Mouse (Mus musculus) forebrain, embryonic 13.5 days (tissue): ENCODE measurements around the gene Slco3a1. TPM values are rescaled to one million over a fixed set of nuclear protein-coding genes. Genes with fewer than 3 reads are reported as not detected.

Experiments used
- ATAC-seq: fragments of 200-750 bp; cut with Nextera tagmentation; 2 replicates; pipeline ENCODE4 v1.8.0; 2017
- H3K27ac ChIP-seq: fragments of 300-500 bp; sonication (generic); 2 replicates; pipeline ENCODE4 v1.5.1; 2015; ENCODE audit warnings: inconsistent platforms, mild to moderate bottlenecking, moderate library complexity
- H3K27me3 ChIP-seq: fragments of 300-500 bp; sonication (generic); 2 replicates; pipeline ENCODE4 v1.6.1; 2015; ENCODE audit warnings: mild to moderate bottlenecking, inconsistent platforms
- H3K36me3 ChIP-seq: fragments of 300-500 bp; sonication (generic); 2 replicates; pipeline ENCODE4 v1.6.1; 2015; ENCODE audit warnings: mild to moderate bottlenecking, inconsistent platforms; ENCODE audit not compliant: poor library complexity, severe bottlenecking
- H3K4me1 ChIP-seq: fragments of 300-500 bp; sonication (generic); 2 replicates; pipeline ENCODE4 v1.6.1; 2015; ENCODE audit warnings: inconsistent platforms
- H3K4me2 ChIP-seq: fragments of 300-500 bp; sonication (generic); 2 replicates; pipeline ENCODE4 v1.6.1; 2015; ENCODE audit warnings: inconsistent platforms, mild to moderate bottlenecking, moderate library complexity
- H3K4me3 ChIP-seq: fragments of 300-500 bp; sonication (generic); 2 replicates; pipeline ENCODE4 v1.5.1; 2015; ENCODE audit warnings: mild to moderate bottlenecking, inconsistent platforms
- H3K9ac ChIP-seq: fragments of 300-500 bp; sonication (generic); 2 replicates; pipeline ENCODE4 v1.6.1; 2015; ENCODE audit warnings: mild to moderate bottlenecking, inconsistent platforms
- H3K9me3 ChIP-seq: fragments of 300-500 bp; sonication (generic); replicated peaks from 2 replicates; pipeline ENCODE4 v1.6.1; 2016; ENCODE audit warnings: inconsistent platforms
- WGBS: fragments of 180-500 bp; shearing (Covaris S2); methylation state at CpG from one replicate; pipeline ENCODE4 v1.1.7; 2015; 5-methylcytosine and 5-hydroxymethylcytosine counted together
- microRNA-seq: library from miRNA; unstranded; fragments of <30 nt; microRNA quantifications from one replicate; pipeline ENCODE4, GENCODE M21; 2016
- polyA plus RNA-seq: library from polyadenylated mRNA; unstranded; fragments of >200 nt; fragmentation: Nextera tagmentation; extraction: Ambion mirVana; gene quantifications from 2 replicates; pipeline ENCODE4 v1.2.1, GENCODE M21; 2015

Slco3a1 gene
- polyA plus RNA-seq, 1 experiment from 2014 or later, result 14.0 TPM

DNA sequence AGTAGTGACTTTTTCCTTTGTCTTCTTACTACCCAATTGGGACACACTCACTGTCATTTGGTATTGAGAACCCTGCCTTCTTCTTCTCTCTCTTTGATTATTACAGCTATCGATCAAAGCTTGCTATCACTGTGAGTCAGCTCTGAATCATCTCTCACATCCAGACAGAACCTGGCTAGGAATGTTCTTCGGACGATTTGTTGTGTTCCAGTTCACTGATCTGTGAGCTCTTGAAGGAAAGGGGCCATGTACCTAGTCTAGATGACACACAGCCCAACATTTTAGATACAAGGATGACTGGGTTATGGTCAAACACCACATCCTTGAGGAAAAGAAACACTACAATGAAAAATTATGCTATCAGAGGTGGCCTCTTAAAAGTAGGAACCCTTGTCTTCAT is 275.2 kb downstream of the Slco3a1 start:
- Histone ChIP-seq H3K9ac (no peak overlapping the region), H3K4me3 (no peak overlapping the region), H3K27ac (no peak overlapping the region), H3K27me3 (no peaks in the 10 kb centered on the region), H3K9me3 (no peaks in the 10 kb centered on the region), H3K4me1 (no peaks in the 10 kb centered on the region), H3K4me2 (no peak overlapping the region), H3K36me3 (no peaks in the 10 kb centered on the region)
- 95% methylated on average over 3 of the region's 3 CpGs for WGBS
- no peak for ATAC-seq

DNA sequence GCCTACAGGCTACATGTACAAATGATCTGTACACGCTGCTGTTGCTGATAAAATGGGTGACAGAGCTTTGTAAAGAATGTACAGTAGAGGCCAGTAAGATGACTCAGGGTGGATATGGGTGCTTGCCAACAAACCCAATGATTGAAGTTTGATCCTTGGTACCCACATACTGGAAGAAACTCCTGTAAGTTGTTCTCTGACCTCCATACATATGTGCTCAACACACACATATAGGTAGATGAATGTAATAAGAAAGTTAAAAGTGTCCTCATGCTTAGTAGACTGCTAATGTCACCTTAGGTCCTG is 284.5 kb downstream of the Slco3a1 start:
- H3K9me3 ChIP-seq, result no peaks in the 10 kb centered on the region
- no peaks in the 10 kb centered on the region for H3K4me1 ChIP-seq
- ATAC-seq, result no peak
- no peak overlapping the region for H3K4me2 ChIP-seq
- H3K36me3 ChIP-seq, result no peaks in the 10 kb centered on the region
- no peak overlapping the region for H3K27ac ChIP-seq
- H3K27me3 ChIP-seq, result no peaks in the 10 kb centered on the region
- H3K4me3 ChIP-seq, result no peak overlapping the region
- H3K9ac ChIP-seq, result no peak overlapping the region
- WGBS, result 92% methylated on average over 1 of the region's 1 CpGs

DNA sequence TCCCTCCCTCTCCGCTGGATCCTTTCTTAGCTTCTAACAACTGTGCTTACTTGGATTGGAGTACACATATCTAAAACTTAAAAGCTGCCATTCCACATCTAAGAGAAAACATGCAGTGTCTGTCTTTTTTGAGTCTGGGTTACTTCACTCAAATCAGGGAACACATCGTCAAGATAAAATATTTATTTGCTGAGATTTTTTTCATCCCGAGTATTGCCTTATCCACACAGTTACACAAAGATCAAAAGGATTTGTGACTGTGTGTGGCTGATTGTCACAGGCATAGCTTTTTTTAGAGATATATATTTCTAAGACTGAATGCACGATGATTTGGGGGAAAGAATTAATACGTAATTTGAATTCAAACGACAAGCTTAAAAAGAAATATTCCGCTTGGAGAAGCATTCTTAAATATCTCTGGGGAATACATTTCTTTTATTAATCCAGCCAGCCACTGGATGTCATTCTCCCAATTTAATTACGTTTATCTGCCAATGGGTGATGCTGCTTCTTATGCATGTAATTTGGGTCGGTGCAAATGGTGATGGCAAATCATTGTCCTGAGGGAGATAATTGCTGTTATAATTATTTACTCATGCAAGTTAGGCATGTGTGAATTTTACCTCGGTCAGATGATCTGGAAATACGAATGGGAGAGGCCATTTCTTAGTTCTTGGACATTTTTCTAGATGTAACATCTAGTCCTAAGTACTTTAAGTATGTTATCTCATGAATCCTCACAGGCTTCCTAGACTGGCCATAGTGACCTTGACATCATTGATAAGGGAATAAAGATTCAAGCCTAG is 285.1 kb downstream of the Slco3a1 start:
- no peak for ATAC-seq

DNA sequence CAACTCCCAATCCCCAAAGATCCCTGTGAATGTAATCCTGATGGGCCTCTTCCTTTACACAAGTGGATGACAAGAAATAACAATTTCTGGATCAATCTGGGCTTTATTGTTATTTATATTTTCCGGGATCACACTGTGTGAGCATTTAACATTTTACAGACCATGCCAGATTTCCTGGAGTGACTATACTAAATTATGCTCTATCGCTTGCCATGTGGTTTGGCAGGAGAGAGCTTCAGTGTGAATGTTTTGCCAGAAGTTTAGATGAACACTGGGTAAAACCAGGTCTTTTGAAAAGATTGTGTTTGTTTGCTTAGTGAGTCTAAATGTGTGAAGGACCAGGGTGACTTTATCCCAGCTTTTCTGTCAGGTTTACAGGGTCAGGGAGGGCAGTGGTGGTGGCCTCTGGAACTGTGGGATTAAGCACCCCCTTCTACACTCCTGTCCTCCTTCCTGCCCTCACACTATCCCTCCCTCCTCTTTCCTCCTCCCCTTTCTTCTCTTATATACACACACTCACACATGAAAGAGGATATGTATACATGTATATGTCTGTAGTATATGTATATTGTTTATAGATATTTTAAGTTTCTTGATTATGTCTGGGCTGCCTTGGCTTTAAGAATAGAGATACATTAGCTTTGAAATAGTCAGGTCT is 287.9 kb downstream of the Slco3a1 start:
- ATAC-seq, result no peak

More for the DNA sequence above, 285.1 kb downstream of the Slco3a1 start:
- Histone ChIP-seq H3K27me3 (no peaks in the 10 kb centered on the region), H3K36me3 (no peaks in the 10 kb centered on the region), H3K9ac (no peak overlapping the region), H3K4me3 (no peak overlapping the region), H3K9me3 (no peaks in the 10 kb centered on the region), H3K27ac (no peak overlapping the region), H3K4me2 (no peak overlapping the region), H3K4me1 (no peaks in the 10 kb centered on the region)
- 70% methylated on average over 11 of the region's 11 CpGs for WGBS

DNA sequence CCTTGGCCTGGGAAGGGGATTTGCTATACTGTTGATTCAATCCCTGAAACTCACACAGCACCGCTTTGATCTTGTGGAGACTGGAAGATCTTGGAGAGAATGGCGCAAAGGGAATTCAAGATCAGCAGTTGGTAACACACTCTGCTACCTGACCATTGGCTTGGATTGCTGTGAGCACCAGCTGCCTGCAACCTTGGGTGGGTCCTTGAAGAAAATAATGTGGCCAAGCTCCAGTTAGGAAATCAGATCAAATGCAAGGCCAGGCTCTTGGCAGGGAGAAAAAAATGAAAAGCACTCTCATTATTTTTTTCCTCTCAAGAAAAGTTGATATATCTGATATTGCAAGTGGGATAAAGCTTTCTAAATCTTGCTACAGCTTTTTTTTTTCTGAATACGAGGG is 298.3 kb downstream of the Slco3a1 start:
- Histone ChIP-seq H3K4me3 (no peak overlapping the region), H3K36me3 (no peaks in the 10 kb centered on the region), H3K9me3 (no peaks in the 10 kb centered on the region), H3K4me2 (no peak overlapping the region), H3K27ac (no peak overlapping the region), H3K9ac (no peak overlapping the region), H3K4me1 (no peaks in the 10 kb centered on the region), H3K27me3 (no peaks in the 10 kb centered on the region)
- ATAC-seq, result no peak
- whole genome bisulfite sequencing, result 86% methylated on average over 3 of the region's 3 CpGs

More for the DNA sequence above, 287.9 kb downstream of the Slco3a1 start:
- H3K4me3 ChIP-seq, result no peak overlapping the region
- no peaks in the 10 kb centered on the region for H3K9me3 ChIP-seq
- WGBS, result 84% methylated on average over 2 of the region's 2 CpGs
- H3K27ac ChIP-seq, result no peak overlapping the region
- no peak overlapping the region for H3K4me2 ChIP-seq
- no peaks in the 10 kb centered on the region for H3K27me3 ChIP-seq
- no peaks in the 10 kb centered on the region for H3K4me1 ChIP-seq
- H3K36me3 ChIP-seq, result no peaks in the 10 kb centered on the region
- no peak overlapping the region for H3K9ac ChIP-seq

DNA sequence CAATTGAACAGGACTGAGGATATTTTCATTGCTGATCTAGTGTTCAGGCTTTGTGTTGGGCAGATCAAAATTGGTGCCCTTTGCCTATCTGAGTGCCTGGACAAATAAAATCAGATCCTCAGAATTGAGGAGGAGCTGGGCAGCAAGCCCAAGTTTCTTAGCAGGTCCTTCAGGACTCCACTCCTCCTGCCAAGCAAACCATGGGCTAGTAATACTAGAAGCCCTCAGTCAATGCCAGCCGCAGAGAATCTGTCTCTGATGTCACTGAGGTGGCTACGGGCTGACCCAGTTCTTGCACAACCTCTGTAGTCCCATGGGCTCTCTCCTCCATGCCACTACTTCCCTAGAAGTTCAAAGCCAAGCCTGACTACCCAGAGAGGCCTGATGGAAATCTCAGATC is 302.5 kb downstream of the Slco3a1 start:
- 83% methylated on average over 2 of the region's 2 CpGs for WGBS
- no peaks in the 10 kb centered on the region for H3K27me3 ChIP-seq
- H3K9ac ChIP-seq, result no peak overlapping the region
- no peaks in the 10 kb centered on the region for H3K36me3 ChIP-seq
- no peaks in the 10 kb centered on the region for H3K4me1 ChIP-seq
- H3K4me2 ChIP-seq, result no peak overlapping the region
- no peak for ATAC-seq
- no peak overlapping the region for H3K4me3 ChIP-seq
- no peak overlapping the region for H3K27ac ChIP-seq
- no peaks in the 10 kb centered on the region for H3K9me3 ChIP-seq

DNA sequence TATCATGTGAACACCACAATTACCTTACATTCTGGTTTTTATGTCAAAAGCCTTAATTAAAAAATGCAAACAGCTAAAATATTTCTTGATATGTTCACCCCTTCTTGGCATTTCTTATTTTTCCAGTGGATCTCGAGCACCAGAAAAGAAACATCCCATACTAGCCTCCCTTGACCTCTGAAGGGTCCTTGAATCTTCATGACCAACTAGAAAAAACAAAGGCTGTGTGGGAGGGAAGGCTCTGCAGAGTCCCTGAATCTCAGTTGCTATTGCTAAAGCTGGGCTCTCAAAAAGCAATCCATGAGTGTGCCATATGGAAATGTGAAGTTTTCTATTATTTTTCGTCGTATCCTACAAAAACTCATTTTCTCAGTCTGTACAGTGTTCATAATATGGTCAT is 313.3 kb downstream of the Slco3a1 start:
- ATAC-seq, result no peak
- Histone ChIP-seq H3K9me3 (peaks cover 7% of the 10 kb centered on the region; the same call in 1 of the 2 replicates), H3K27ac (peak overlapping the region; percentile 36; the same call in 1 of the 2 replicates), H3K4me2 (no peak overlapping the region), H3K4me1 (peaks cover 23% of the 10 kb centered on the region), H3K9ac (no peak overlapping the region), H3K36me3 (peaks cover 3% of the 10 kb centered on the region; the same call in 1 of the 2 replicates), H3K4me3 (no peak overlapping the region), H3K27me3 (no peaks in the 10 kb centered on the region)
- WGBS, result 70% methylated on average over 3 of the region's 3 CpGs

DNA sequence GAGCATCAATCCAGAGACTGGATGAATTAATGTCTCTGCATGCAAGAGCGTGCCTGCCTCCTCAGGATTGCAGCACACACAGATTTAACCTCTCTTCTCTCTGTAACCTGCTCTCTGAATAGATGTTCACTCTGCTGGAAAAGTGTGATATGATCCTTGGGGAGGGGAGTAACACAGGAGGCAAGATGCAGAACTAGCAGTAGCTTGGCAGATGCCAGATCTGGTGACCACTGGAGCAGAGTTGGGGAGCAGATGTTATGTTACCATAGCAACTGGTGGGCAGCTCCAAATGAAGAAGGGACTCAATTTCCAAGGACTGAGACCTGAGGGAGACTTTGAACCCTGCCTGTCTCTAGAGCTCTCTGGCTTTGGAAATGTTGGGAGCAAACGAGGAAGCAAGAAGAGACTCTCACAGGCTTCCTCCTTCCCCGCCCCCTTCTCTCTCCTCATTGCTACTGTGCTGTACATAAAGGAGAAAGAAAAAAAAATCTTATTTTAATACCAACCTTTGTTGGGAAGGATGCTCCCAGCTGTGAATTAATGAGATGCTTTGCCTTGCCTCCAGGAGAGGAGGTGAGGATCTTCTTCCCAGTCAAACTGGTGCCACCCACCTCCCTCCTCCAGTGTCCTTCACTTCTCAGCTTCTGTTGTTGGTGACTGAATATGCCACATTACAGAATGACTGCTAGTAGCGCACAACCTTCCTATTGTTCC is 314.0 kb downstream of the Slco3a1 start:
- H3K9me3 ChIP-seq, result peaks cover 7% of the 10 kb centered on the region; the same call in 1 of the 2 replicates
- H3K4me3 ChIP-seq, result no peak overlapping the region
- H3K9ac ChIP-seq, result no peak overlapping the region
- H3K4me1 ChIP-seq, result peaks cover 23% of the 10 kb centered on the region
- peaks cover 3% of the 10 kb centered on the region; the same call in 1 of the 2 replicates for H3K36me3 ChIP-seq
- ATAC-seq, result peak; percentile 84
- peak overlapping the region; percentile 45 for H3K27ac ChIP-seq
- 23% methylated on average over 4 of the region's 4 CpGs for WGBS
- 0 out of 2 replicates have a peak overlapping the region, but pooled peaks have one; percentile 15 for H3K4me2 ChIP-seq
- H3K27me3 ChIP-seq, result no peaks in the 10 kb centered on the region

Small RNA genes lying within 50 kb of the gene (microRNA-seq; reads per million reads assigned to microRNA genes)
- gene Gm27459, result not detected
